Mouse (Mus musculus) Muller cell, postnatal 12 days (primary cell): ENCODE measurements around the gene Arrb1.

Experiments
- DNase-seq: peaks from one replicate; pipeline ENCODE4 v3.0.0-alpha.2; 2015; ENCODE audit errors: inconsistent ontology term

Arrb1 gene

DNA sequence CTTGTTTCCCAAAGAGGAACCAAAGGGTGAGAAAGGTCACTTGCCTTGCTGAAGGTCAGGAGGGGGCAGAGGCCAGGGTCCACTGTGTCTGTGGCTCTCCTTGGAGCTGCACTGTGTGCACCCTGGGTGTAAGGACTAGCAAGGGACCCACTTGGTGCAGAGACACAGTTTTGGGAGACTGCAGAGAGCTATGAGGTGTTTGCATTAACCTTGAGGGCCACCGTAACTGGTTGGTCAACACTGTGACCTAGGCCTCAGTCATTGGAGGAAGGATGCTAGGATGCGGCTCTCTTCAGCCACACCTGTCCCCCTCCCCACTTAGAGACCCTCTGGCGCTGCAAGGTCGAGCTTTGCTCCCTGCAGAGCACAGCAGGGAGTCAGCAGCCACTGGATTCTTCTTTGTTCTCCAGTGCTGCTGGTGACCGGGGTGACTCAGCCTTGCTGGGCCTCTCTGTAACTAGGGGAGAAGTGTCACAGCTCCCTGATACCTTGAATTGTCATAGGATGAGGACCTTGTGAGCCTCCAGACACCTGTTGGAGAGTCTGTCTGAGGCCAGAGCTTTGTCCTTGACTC, 2.0 kb downstream of the Arrb1 start:
- DNase-seq, result no peak

DNA sequence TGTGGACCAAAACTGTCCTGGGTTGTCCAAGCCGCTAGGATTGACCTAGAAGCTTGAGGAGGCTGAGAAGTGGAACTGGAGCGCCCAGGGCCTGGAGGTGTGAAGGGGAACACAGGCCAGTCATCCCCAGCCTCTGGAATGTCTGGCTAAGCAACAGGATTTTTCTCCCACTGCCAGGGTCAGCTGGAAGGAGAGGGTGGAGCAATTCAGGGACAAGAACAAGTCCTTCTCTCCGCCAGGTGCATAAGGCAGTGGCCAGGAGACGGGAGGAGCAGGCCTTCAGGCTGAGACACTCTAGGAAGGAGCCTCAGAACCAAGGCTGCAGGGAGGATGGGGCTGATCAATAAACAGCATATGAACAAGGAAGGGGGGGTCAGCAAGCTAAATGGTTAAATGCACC, 3.2 kb downstream of the Arrb1 start:
- DNase-seq, result no peak

DNA sequence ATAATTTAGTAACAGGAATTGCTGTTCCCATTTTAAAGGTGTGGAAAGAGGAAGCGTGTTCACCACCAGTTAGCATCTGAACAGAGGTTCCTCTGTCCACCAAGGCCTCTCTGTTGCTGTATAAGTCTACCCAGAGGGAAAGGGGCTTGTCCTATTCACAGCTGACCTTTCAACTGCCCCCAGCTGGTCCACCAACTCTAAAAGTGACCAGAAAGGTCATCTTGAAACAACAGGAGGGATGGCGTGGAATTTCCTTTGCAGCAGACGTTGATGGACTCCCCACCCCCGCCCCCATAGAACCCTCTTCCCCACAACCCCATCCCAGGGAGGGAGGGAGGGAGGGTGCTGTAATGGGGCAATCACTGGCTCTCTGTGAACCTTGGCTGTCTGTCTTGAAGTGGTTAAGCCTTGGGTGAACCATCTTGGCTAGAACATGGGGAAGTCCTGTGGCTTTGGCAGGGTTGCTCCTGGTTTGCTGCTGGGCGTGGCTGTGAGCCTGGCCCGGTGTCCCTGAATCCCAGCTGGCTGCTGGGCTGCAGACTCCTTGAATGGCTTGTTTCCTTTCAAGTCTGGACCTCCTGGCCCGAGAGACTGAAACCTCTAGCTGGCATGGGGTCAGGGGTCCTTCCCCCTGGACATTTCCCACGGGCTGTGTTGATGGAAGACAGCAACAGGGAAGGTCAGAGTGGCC, 4.1 kb downstream of the Arrb1 start:
- DNase-seq, result peak; percentile 72

DNA sequence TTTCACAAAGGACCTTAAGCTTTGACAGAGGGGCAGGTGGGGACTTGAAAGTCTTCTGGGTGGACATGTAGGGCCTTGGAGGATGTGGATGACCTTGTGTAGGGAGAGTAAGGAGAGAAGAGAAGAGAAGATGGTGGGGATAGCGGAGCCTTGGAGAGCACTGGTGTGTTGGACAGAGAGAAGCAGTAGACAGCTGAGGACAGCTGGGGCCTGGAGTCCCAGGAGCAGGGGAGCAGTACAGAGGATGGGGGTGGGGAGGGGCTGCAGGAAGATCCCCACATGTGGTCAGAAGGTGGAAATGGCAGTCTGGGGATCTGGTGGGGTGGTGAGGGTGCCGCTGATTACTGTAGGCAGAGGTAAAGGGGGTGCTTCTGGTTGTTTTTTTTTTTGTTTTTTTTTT, 4.8 kb downstream of the Arrb1 start:
- no peak for DNase-seq

DNA sequence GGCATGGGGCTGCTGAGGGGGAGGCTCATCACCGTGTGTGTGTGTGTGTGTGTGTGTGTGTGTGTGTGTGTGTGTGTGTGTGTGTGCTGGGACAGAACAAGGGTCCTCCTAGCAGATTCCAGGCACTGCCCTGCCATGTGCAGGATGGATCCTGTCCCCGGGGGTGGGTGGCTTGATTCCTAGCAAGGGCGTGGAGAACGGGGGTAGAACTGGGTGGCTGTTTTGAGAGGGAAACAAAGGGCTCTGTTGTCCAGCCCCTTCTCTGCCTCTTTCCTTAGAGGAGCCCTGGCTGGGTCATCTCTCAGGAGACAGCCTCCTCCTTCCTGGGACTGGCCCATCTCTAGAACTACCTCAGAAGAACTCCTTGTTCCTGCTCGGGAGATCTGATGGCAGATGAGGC, 5.9 kb downstream of the Arrb1 start:
- DNase-seq, result no peak

DNA sequence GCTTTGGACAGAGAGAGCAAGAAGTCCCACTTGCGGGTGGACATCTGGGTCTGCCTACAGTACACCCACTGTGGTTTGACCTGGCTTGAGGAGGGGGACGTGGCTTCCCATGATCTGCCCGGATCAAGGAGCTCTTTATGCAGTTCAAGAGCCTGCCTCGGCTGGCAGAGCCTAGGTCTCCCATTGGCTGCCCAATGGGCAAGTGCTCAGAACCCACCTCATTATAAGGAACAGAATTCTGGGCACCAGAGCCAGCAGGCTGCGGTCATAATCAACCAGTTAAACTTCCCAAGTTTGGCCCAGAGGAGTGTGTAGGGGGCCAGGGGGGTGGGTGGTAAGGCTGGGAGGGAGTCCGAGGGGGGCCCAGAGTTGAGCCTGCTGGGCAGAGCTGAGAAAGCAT, 9.0 kb downstream of the Arrb1 start:
- no peak for DNase-seq

DNA sequence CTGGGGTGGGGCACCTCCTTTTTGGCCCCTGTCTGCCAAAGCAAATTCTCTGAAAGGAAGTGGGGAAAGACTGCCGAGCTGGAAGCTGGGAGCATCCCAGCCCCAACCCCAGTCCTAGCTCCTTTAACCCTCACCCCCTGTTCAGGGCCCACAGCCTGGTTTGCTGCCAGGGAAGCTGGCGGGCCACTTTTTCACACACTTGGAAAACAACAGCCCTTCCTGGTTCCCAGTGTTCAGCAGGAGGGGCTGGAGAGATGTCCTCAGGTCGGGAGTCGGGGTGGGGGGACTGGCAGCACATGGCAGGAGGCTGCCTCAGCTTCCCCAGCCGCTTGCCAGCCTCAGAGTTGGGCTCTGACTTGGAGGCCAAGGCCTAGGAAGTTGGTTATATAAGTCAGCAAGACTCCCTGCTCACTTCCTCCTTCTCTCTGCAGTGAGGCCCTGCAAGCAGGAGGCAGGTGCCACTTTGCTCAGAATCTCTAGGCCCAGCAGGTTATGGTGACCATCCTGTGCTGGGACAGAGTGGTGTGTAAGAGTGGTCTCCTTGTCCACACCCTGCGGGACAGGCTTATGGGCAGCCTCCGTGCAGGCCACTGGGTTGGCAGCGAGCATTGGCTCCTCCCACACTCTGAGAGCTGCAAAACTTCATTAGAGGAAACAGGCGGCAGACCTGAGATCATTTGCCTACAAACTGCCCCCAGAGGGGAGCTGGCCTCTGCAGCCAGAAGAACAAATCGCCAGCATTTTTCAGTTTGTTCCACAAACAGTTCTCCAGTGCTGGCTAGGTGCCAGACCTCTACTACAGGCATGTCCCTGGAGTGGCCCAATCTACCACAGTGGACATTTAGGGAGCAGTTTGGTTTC, 10.8 kb downstream of the Arrb1 start:
- peak; percentile 84 for DNase-seq

DNA sequence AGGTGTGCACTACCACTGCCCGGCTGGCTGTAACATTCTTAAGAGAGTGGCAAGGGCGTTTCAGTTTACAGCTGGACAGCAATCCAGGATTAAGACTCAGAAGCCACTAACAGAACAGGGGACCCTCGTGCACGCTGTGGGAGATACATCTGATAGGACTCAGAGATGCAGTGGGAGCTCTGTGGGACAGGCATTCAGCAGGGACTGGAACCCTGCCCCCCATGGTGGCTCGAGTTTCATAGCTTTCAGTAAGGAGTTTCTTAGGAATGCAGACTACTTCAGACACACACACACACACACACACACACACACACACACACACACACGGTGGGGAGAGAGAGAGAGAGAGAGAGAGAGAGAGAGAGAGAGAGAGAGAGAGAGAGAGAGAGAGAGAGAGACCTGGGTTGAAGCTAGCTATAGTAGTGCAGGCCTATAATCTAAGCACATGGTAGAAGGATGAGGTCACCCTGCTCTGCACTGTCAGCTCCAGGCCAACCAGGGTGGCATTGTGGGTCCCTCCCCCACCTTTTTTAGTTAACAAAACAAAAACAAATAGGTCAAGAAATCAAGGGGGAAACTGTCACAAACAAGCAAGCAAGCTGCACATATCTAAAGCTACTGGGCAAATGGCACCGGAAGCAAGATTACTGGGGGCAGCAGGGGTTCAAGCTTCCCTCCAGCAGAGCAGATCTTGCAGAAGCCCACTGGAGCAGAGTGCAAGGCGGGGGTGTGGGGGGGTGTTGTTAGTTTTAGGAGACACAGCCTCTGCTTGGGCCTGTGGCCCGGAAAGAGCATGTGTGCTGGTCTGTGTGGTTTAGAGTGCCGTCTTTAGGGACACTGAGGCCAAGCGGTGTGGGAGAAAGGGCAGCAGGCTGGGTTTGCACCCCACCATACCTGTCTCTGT, 12.6 kb downstream of the Arrb1 start:
- DNase-seq, result no peak

DNA sequence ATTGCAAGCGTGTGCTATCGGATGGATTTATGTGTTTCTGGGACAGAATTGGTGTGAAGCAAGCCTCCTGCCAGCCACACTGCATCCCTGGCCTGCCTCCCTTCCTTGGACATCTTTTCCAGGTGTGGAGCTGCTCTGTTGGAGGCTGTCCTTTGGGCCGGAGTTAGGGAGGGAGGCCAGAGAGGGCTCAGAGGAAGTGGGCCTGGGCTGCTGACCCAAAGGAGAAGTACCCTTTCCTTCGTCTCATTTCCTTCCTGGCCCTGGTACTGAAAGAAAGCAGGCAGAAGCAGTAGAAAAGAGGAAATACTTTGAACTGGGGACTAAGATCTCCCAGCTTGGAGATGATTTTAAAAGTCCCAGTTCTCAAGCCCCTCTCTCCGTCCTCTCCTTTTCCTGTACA, 14.4 kb downstream of the Arrb1 start:
- no peak for DNase-seq

DNA sequence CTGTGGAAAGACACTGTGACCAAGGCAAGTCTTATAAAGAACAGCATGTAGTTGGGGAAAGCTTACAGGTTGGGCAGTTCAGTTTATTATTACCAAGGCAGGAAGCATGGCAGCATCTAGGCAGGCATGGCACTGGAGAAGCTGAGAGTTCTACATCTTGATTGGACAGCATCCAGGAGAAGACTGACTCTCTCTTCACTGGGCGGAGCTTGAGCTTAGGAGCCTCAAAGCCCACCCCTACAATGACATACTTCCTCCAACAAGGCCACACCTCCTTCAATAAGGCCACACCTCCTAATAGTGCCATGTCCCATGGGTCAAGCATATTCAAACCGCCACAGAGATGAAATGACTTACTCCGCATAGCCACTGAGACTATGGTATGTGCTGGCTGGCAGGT, 16.4 kb downstream of the Arrb1 start:
- DNase-seq, result no peak

DNA sequence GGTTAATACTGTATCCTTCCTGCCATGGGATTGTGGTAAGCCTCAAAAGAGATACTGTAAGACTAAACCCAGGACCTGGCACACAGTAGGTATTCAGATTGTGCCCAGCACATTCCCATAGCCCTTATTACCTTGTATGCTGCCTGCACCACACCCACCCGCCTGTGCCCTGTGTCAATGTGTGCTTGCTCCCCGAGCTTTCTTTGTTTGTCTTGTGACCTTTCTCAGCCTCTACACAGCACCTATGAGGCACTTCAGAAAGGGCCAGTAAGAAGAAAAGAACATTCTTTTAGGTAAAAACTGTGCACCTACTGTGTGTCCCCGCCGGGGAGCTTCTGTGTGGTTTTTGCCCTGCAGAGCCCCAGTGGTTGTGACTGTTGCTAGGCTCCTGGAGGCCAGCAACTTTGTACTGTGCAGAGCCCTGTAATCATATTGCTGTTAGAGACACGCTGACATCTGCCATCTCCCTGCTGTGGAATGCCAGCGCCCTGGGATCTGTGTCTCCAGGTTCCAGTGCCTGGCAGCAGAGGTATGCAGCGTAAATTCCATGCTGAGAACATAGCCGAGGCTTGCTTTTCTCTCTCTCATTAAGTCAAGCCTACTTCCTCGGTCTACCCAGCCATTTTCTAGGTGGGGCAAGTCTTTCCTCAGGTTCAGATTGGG, 18.1 kb downstream of the Arrb1 start:
- no peak for DNase-seq

DNA sequence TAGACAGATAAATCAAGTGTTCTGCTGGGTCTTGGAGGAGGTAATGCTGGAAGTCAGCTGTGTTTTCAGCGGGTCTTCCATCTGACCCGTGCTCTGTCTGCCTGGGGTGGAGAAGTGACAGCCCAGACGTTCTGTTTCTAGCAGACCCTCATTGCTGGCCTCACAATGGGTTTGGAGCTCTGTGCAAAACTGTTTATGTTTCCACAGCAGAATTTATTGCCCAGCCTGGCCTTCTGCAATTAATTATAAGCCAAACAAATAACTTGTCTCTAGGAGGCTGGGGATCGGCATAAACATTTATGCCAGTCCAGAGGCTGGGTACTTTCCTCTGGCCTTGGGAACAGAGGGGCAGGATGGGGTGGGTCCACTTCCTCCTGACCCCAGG, 18.6 kb downstream of the Arrb1 start:
- DNase-seq, result no peak

DNA sequence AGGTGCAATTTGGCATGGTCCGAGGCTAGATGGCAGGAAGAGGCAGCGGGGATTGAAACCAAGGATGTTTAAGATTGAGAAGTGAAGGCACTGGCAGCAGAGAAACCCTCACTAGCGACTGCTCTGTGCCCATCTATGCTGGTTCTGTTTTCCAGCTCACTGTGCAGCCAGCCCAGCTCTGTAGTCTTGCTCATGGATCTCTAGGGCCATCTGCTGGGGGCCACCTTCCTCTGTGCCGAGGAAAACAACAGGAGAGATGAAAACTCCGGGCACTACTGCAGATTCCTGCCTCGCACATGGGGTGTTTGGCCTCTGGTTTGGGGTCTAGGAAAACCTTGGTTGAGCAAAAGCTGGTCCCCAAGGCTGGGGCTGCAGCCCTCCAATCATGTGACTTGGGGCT, 20.6 kb downstream of the Arrb1 start:
- peak; percentile 64 for DNase-seq

DNA sequence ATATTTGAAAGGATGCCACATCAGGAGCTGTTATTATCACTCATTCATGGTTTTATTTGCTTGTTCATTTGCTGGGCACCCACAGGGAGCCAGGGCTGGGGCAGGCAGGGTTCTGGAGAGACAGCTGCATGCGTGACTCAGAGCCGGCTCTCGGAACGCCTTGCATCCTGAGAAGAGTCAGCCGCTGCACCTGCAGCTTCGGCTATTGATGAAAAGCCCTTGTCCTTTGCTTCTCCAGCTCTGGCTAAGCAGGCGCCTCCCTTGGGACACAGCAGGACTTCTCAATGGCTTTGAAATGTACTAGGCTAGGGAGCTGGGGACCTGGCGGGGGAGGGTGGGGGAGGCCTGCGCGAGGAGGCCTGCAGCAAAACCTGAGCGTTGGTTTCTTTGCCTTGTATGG, 23.8 kb downstream of the Arrb1 start:
- peak; percentile 62 for DNase-seq

DNA sequence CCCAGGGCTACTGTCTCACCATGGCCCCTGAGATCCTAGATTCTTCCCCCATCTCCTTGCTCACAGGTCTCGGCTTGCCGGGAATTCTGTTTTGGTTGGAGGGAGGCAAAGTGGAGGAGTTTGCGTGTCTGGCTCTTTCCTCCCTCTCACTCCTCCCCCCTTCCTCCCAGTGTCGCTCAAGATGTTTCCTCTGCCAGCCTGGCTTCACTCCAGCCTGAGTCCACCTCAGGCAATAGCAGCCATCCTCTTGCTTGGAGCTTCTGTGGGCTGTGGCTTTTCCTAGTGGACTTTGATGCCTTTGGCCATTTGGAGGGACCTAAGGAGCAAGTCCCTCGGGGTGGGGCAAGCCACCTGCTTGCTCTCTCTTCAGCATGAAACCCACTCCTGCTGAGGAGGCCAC, 27.2 kb downstream of the Arrb1 start:
- no peak for DNase-seq

DNA sequence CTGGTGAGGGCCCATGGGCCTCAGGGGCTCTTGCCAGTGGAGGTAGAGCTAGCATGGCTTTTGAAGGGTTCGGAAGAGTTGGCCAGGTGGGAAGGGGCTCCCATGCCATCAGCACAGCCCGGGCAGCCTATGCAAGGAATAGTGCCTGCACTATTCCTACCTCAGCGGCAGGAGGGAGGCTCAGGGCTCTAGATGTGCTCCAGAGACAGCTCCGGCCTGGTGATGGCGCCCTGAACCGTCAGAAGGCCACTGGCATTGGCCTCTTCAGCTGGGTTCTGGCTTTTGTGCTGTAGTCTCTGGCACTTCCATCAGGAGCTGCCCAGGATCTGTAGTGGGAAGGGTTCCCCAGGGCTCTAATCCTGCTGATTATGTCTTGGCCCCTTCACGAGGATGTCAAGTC, 28.0 kb downstream of the Arrb1 start:
- no peak for DNase-seq

DNA sequence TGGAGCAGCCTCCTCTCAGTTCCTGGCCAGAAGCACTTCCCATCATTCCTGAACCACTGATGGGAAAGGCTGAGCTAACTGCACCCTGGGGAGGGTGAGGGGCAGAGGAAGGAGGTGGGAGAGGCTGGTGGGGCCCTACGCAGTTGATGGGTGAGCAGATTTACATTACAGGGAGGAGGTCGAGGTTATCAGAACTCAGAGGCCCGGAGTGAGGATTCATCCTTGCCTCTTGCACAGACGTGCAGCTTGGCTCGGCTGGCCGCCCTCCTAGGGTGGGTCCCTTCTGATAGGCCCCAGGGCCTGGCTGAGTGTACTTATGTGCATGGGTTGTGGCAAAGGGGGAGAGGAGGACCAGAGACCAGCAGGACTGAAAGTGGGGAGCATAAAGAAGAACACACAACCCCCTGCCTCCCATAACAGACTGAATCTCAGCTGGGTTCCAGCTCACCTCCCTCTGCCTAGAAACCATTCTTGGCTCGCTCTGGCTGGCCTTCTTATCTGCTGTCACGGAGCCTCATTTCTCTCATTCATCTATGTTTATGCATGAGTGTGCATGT, 30.1 kb downstream of the Arrb1 start:
- DNase-seq, result peak; percentile 44

DNA sequence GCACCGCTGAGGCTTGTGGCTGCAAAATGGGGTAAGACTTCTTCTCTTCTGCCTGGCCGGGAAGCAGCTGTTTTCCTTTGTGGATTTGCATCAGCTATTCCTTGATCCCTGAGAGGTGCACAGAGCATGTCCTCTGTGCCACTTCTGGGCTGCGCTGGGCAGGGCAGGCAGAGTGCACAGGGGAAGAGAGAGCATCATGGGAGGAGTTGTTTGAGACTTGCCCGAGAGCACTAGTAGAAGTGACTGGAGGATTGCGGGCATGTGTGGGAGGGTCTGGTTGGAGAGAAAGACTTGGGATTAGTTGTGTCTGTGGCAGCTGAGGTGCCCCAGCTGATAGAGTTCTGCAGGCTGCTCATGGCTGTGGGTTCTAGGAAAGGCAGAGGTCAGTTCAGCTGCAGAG, 35.4 kb downstream of the Arrb1 start:
- DNase-seq, result no peak

DNA sequence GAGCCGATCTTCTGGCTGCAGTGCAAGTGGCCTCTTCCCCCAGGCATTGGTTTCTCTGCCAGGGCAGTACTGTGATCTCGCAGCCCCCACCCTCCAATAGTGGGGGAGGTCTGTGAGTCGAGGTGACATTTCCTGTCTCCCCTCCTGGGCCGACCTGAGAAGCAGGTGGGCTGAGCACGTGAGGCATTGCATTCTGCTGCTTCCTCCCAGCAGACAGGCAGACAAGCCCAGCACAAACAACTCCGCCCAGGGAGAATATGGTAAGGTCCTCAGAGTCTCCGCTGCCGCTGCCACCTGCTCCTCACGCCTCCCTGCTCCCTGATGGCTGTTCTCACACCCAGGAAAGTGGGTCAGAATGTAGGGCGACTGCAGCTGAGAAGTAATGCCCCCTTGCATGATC, 37.7 kb downstream of the Arrb1 start:
- DNase-seq, result no peak

DNA sequence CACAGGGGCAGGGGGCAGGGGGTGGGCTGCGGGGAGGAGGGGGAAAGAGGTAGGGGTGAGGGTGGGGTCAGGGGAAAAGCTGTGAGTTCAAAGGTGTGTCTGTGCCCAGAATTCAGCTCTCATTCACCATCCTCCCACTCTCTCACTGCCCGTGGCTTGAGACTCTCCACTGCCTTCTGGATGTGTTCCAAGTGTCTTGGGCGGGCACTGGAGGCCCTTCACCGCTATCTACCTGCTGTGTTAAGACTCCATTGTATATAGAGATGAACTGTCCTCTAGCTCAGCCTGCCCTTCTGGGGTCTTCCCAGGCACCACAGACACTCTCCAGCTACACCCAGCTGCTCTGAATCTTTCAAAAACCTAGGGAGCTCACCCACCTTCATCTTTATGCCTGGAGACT, 38.1 kb downstream of the Arrb1 start:
- DNase-seq, result no peak

DNA sequence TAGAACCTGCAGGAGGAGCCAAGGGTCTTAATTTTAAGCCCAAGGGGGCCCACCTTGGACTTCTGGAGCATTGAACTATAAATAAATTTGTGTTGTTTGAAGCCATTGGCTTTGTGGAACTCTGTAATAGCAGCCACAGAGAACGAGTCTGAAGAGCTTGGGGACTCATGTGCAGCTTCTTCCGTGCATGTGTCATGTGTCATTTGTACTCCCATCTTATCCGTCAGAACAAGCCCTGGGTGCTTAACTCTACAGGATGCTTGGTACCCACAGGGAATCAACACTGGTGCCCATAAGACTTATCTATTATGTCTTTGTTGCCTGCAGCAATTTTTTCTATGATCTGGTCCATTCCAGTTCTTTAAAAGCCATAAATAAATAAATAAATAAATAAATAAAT, 43.0 kb downstream of the Arrb1 start:
- no peak for DNase-seq
